Mouse (Mus musculus): Measurements from ENCODE around the gene Pde3a.

GRCm38 (mm10) chr6:141381881-141382370 lies 132.9 kb downstream of the Pde3a start:
- TF ChIP-seq CTCF (IDR thresholded peaks at IDR 0.05; ENCODE audit: extremely low read depth, insufficient read depth, low read length) (no peak), POLR2A (IDR thresholded peaks at IDR 0.05; ENCODE audit: extremely low read depth, insufficient read depth, low read length) (no peak)

Measured in cortical plate, adult 2 months (tissue).